Mouse (Mus musculus) embryonic facial prominence, embryonic 15.5 days (tissue): ENCODE results near the gene Aco1. TPM values are rescaled to one million over a fixed set of nuclear protein-coding genes. Genes with fewer than 3 reads are reported as not detected.

ENCODE experiments used
- ATAC-seq: fragments of 200-750 bp; cut with Nextera tagmentation; 2 replicates; pipeline ENCODE4 v1.8.0; 2017; ENCODE audit warnings: low read depth, moderate TSS enrichment; ENCODE audit not compliant: insufficient number of reproducible peaks, low FRiP score, low TSS enrichment
- H3K27ac ChIP-seq: fragments of 300-500 bp; sonication (generic); replicated peaks from 2 replicates; pipeline ENCODE4 v1.5.1; 2015; ENCODE audit warnings: mild to moderate bottlenecking, inconsistent platforms
- H3K27me3 ChIP-seq: fragments of 300-500 bp; sonication (generic); 2 replicates; pipeline ENCODE4 v1.6.1; 2015; ENCODE audit warnings: inconsistent platforms
- H3K36me3 ChIP-seq: fragments of 300-500 bp; sonication (generic); 2 replicates; pipeline ENCODE4 v1.6.1; 2015; ENCODE audit warnings: mild to moderate bottlenecking, inconsistent platforms
- H3K4me1 ChIP-seq: fragments of 300-500 bp; sonication (generic); 2 replicates; pipeline ENCODE4 v1.6.1; 2015; ENCODE audit warnings: inconsistent platforms
- H3K4me2 ChIP-seq: fragments of 300-500 bp; sonication (generic); replicated peaks from 2 replicates; pipeline ENCODE4 v1.6.1; 2015; ENCODE audit warnings: mild to moderate bottlenecking, inconsistent platforms
- H3K4me3 ChIP-seq: fragments of 300-500 bp; sonication (generic); replicated peaks from 2 replicates; pipeline ENCODE4 v1.5.1; 2015; ENCODE audit warnings: mild to moderate bottlenecking, inconsistent platforms
- H3K9ac ChIP-seq: fragments of 300-500 bp; sonication (generic); 2 replicates; pipeline ENCODE4 v1.6.1; 2015; ENCODE audit warnings: inconsistent platforms
- H3K9me3 ChIP-seq: fragments of 300-500 bp; sonication (generic); replicated peaks from 2 replicates; pipeline ENCODE4 v1.6.1; 2016; ENCODE audit warnings: inconsistent platforms
- WGBS: fragments of 180-500 bp; shearing (Covaris S2); methylation state at CpG from one replicate; pipeline ENCODE4 v1.1.7; 2015; 5-methylcytosine and 5-hydroxymethylcytosine counted together
- polyA plus RNA-seq: library from polyadenylated mRNA; unstranded; fragments of >200 nt; fragmentation: Nextera tagmentation; extraction: Ambion mirVana; gene quantifications from 2 replicates; pipeline ENCODE4 v1.2.1, GENCODE M21; 2015

Gene Aco1
- polyA plus RNA-seq, 1 experiment from 2014 or later, result 44.1 TPM

DNA sequence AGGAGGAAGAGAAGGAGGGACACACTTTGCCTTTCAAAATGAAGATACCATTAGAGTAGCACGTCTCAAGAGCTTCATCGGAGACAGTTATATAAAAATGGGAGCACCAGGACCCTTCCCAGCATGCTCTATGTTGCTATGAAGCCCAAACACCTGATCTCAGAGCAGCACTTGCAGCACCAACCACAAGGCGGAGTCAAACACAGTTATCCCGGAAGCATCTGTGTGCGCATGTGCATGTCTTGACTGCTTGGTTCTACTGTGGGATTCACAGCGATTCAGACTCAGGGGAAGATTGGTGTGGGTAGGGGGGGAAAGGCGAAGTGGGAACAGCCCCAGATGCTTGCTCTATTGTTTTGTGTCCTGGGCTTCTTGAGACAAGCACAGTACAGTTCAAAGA is 75.5 kb downstream of the Aco1 start:
- ATAC-seq, result no peak
- Histone ChIP-seq H3K4me3 (no peak overlapping the region), H3K36me3 (no peaks in the 10 kb centered on the region), H3K9ac (no peak overlapping the region), H3K27me3 (no peaks in the 10 kb centered on the region), H3K27ac (no peak overlapping the region), H3K4me2 (no peak overlapping the region), H3K9me3 (no peaks in the 10 kb centered on the region), H3K4me1 (no peaks in the 10 kb centered on the region)
- WGBS, result 70% methylated on average over 7 of the region's 7 CpGs

DNA sequence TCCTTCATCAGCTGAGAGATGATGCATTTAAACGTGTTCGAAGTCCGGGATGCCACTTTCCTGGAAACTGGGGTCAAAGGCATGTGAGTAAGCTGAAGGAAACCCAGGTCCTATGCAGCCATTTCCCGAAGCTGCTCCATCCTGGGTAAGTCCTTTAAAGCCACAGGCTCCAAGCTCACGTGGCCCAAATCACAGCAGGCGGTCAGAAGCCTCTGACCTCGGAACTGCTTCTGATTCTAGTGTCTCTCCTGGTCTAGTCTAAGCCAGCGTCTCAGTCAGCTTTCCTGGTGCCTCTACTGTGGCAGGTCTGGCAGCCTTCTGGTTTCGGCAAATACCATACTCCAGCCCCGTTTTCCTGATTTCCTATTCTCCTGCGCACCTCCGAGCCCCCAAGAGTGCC is 77.6 kb downstream of the Aco1 start:
- Histone ChIP-seq H3K36me3 (no peaks in the 10 kb centered on the region), H3K27ac (no peak overlapping the region), H3K9me3 (no peaks in the 10 kb centered on the region), H3K27me3 (no peaks in the 10 kb centered on the region), H3K4me3 (no peak overlapping the region), H3K4me2 (0 out of 2 replicates have a peak overlapping the region, but pooled peaks have one; percentile 3), H3K4me1 (no peaks in the 10 kb centered on the region), H3K9ac (no peak overlapping the region)
- ATAC-seq, result no peak
- WGBS, result 26% methylated on average over 12 of the region's 12 CpGs

- WGBS, result 39% methylated on average over 14 of the region's 14 CpGs
- no peak overlapping the region for H3K27ac ChIP-seq
- H3K27me3 ChIP-seq, result no peaks in the 10 kb centered on the region
- no peak overlapping the region for H3K4me3 ChIP-seq
- H3K36me3 ChIP-seq, result no peaks in the 10 kb centered on the region
- no peaks in the 10 kb centered on the region for H3K4me1 ChIP-seq
- no peak for ATAC-seq
- no peak overlapping the region for H3K9ac ChIP-seq
- no peaks in the 10 kb centered on the region for H3K9me3 ChIP-seq
- no peak overlapping the region for H3K4me2 ChIP-seq
Observed at GRCm38 (mm10) chr4:40221004-40221760, 78.3 kb downstream of the Aco1 start.

DNA sequence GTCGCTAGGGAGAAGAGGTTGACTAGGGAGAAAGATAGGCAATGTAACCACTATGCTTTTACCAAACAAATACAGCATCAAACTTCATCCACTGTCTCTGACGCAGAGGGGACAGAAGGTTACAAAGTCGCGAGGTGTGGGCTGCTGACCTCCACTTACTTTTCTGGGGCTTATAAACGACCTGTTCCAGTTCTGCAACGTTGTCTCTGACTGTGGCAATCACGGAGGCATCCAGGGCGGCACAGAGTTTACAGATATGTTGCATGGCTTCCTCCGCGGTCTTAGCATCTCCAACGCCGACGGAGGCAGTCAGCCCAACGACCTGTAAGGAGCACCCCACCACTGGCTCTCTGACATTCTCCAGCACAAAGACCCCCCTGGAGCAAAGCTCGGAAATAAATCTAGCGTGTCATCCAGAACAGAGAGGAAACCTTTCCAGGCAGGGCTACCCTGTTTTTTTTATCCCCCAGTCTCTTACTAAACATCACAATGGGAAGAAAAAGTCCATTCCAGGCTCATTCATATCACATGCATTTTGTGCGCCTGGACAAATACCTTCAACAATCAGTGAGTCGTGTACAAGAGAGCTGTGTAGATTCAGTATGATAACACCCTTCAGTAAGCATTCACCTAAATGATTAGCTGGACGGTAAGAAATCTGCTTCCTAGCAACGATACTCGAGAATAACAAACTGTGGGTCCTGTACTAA is 79.2 kb downstream of the Aco1 start:
- Histone ChIP-seq H3K27ac (no peak overlapping the region), H3K9me3 (no peaks in the 10 kb centered on the region), H3K36me3 (no peaks in the 10 kb centered on the region), H3K4me1 (no peaks in the 10 kb centered on the region), H3K4me2 (no peak overlapping the region), H3K27me3 (no peaks in the 10 kb centered on the region), H3K9ac (no peak overlapping the region), H3K4me3 (no peak overlapping the region)
- no peak for ATAC-seq
- 54% methylated on average over 21 of the region's 21 CpGs for WGBS

DNA sequence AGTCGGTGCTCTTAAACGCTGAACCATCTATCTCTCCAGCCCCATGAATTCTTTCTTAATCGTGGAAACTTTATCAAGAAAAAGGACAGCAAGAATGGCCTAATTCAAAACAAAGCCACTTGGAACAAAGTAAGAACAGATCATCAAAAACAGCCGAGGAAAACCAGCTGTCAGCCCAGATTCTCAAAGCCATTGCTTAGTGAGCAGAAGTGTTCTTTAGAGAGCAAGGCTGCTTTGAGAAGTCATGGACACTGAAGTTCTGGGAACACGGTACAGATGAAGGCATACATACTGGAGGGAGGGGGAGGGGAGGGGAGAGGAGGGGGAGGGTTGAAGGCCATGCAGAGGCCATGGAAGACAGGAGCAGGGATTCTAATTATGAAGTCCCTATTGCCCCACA is 83.2 kb downstream of the Aco1 start:
- H3K4me1 ChIP-seq, result no peaks in the 10 kb centered on the region
- 56% methylated on average over 5 of the region's 5 CpGs for WGBS
- no peaks in the 10 kb centered on the region for H3K27me3 ChIP-seq
- no peak for ATAC-seq
- no peaks in the 10 kb centered on the region for H3K9me3 ChIP-seq
- H3K9ac ChIP-seq, result no peak overlapping the region
- no peak overlapping the region for H3K4me2 ChIP-seq
- H3K36me3 ChIP-seq, result no peaks in the 10 kb centered on the region
- no peak overlapping the region for H3K4me3 ChIP-seq
- no peak overlapping the region for H3K27ac ChIP-seq

DNA sequence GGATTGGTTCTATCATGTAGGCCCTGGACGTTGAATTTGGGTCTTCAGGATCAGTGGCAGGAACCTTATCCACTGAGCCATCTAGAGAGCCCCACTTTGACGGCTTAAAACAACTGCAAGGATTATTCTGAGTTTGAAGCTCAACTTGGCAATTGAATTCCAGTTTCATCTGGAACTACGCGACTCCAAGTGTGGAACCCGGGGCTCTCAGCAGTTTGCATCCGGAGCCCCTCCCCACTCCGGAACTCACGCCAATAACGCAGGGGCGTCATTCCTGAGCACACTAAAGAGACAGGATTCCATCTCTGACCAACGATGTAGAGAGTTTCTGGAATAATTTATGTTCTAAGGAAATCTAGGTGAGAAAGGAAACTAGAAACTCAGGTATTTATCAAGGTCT is 84.2 kb downstream of the Aco1 start:
- no peak for ATAC-seq

GRCm38 (mm10) chr4:40227886-40228285 is 85.0 kb downstream of the Aco1 start:
- H3K27me3 ChIP-seq, result no peaks in the 10 kb centered on the region
- no peaks in the 10 kb centered on the region for H3K9me3 ChIP-seq
- 85% methylated on average over 7 of the region's 7 CpGs for WGBS
- H3K4me3 ChIP-seq, result no peak overlapping the region
- H3K27ac ChIP-seq, result no peak overlapping the region
- H3K36me3 ChIP-seq, result no peaks in the 10 kb centered on the region
- H3K4me2 ChIP-seq, result no peak overlapping the region
- ATAC-seq, result no peak
- no peaks in the 10 kb centered on the region for H3K4me1 ChIP-seq
- H3K9ac ChIP-seq, result no peak overlapping the region

More for the DNA sequence above, 84.2 kb downstream of the Aco1 start:
- H3K4me1 ChIP-seq, result no peaks in the 10 kb centered on the region
- 87% methylated on average over 11 of the region's 11 CpGs for WGBS
- H3K9me3 ChIP-seq, result no peaks in the 10 kb centered on the region
- no peak overlapping the region for H3K27ac ChIP-seq
- no peaks in the 10 kb centered on the region for H3K27me3 ChIP-seq
- no peaks in the 10 kb centered on the region for H3K36me3 ChIP-seq
- no peak overlapping the region for H3K4me3 ChIP-seq
- H3K4me2 ChIP-seq, result no peak overlapping the region
- no peak overlapping the region for H3K9ac ChIP-seq

GRCm38 (mm10) chr4:40229723-40230122 is 86.8 kb downstream of the Aco1 start:
- Histone ChIP-seq H3K9me3 (no peaks in the 10 kb centered on the region), H3K27ac (no peak overlapping the region), H3K36me3 (no peaks in the 10 kb centered on the region), H3K27me3 (no peaks in the 10 kb centered on the region), H3K4me3 (no peak overlapping the region), H3K9ac (no peak overlapping the region), H3K4me2 (no peak overlapping the region), H3K4me1 (no peaks in the 10 kb centered on the region)
- ATAC-seq, result no peak
- 85% methylated on average over 6 of the region's 6 CpGs for WGBS

GRCm38 (mm10) chr4:40233062-40233664 is 90.3 kb downstream of the Aco1 start:
- Histone ChIP-seq H3K4me2 (no peak overlapping the region), H3K27ac (no peak overlapping the region), H3K9me3 (no peaks in the 10 kb centered on the region), H3K36me3 (no peaks in the 10 kb centered on the region), H3K4me3 (no peak overlapping the region), H3K9ac (no peak overlapping the region), H3K27me3 (no peaks in the 10 kb centered on the region), H3K4me1 (no peaks in the 10 kb centered on the region)
- ATAC-seq, result no peak
- 90% methylated on average over 7 of the region's 7 CpGs for WGBS

- Histone ChIP-seq H3K27ac (no peak overlapping the region), H3K4me2 (no peak overlapping the region), H3K36me3 (no peaks in the 10 kb centered on the region), H3K4me3 (no peak overlapping the region), H3K9ac (no peak overlapping the region), H3K4me1 (peaks cover 9% of the 10 kb centered on the region; the same call in 1 of the 2 replicates), H3K9me3 (no peaks in the 10 kb centered on the region), H3K27me3 (no peaks in the 10 kb centered on the region)
- no peak for ATAC-seq
- 83% methylated on average over 5 of the region's 6 CpGs for WGBS
Observed at GRCm38 (mm10) chr4:40234256-40234655, 91.4 kb downstream of the Aco1 start.

GRCm38 (mm10) chr4:40236829-40237228 is 93.9 kb downstream of the Aco1 start:
- no peaks in the 10 kb centered on the region for H3K27me3 ChIP-seq
- 80% methylated on average over 4 of the region's 4 CpGs for WGBS
- ATAC-seq, result no peak
- H3K4me1 ChIP-seq, result peaks cover 9% of the 10 kb centered on the region; the same call in 1 of the 2 replicates
- no peak overlapping the region for H3K9ac ChIP-seq
- no peaks in the 10 kb centered on the region for H3K36me3 ChIP-seq
- no peak overlapping the region for H3K27ac ChIP-seq
- no peak overlapping the region for H3K4me3 ChIP-seq
- H3K4me2 ChIP-seq, result no peak overlapping the region
- H3K9me3 ChIP-seq, result no peaks in the 10 kb centered on the region
